Mouse (Mus musculus) cerebellum, postnatal 10 days (tissue): ENCODE results near the gene Tmeff2.

Experiments
- DNase-seq, 2 experiments: peaks; one replicate each; pipeline ENCODE4 v3.0.0; 2021; ENCODE audit warnings: mixed read lengths in 2 of 2

Tmeff2 gene

DNA sequence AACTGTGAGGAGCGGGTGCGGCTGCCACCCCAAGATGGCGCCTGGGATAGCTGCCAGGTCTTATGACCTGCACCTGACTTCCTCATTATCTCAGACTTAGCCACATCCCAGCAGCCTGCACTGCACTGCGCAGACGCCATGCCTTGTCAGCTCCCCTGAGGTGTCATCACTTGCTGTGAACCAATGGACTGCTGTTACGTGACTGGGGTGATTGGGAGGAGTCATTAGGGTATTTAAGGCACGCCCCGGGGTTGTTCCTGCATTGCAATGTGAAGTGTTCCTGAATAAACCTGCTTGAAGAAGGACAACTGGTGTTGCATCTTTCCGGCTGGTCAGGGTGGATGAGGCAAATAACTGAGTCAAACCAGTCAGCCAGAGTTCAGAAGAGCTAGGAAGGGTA, at the start of gene Tmeff2:
Tmeff2 (plus strand) TSS at position 262 of the 400 bp plus-strand sequence.
- peak in 1 of 2 experiments; percentile 2 for DNase-seq

- DNase-seq: no peak
These were observed 38.9 kb upstream of the Tmeff2 start for GRCm38 (mm10) chr1:50861515-50861914.

DNA sequence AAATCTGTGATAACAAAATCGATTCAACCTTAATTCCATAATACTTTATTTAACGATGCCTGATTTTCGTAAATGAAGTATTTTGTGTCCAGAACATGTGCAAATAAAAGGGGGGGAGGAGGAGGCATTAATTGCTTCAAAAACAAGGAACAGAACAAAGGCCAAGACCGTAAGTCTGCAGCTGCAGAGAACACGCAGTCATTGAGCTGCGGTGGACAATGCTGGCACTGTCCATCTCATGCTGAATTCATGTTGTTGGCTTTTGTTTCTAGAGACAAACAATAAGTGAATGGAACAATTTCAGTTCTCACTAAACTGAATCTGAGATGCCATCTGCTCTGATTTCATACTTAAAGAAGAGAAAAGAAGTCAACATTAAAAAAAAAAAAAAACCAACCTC, 2.8 kb upstream of the Tmeff2 start:
- DNase-seq: no peak

- peak; percentile 55 to 58 for DNase-seq
These were observed 24.4 kb downstream of the Tmeff2 start for GRCm38 (mm10) chr1:50924838-50925355.

DNA sequence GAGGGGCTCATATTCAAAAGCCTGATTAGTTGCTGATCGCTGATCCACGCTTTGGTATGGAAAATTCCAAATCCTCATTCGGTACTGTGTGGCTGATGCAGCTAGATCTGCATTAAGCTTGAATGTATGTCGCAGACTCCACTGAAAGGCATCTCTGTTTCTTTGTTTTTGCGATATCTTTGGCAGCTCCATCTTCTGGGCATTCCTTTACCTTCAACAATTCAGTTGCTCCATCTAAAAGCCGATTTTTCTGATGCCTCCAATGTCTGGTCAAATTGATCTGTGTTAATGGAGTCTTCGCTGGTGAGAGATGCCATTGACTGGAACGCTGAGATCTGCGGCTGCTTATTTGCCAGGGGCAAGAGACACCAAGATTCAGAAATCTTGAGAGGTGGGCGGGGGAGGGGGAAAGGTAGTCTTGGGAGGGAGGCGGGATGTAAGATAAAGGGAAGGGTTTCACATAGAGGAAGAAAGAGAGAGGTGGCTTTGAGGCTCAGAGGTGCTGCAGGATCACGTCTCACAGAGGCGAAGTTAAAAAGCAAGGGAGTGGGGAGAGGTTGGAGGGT, 25.0 kb downstream of the Tmeff2 start:
- peak; percentile 58 to 60 for DNase-seq

GRCm38 (mm10) chr1:50926374-50927060, 26.1 kb downstream of the Tmeff2 start:
- DNase-seq: peak in 1 of 2 experiments; percentile 48

DNA sequence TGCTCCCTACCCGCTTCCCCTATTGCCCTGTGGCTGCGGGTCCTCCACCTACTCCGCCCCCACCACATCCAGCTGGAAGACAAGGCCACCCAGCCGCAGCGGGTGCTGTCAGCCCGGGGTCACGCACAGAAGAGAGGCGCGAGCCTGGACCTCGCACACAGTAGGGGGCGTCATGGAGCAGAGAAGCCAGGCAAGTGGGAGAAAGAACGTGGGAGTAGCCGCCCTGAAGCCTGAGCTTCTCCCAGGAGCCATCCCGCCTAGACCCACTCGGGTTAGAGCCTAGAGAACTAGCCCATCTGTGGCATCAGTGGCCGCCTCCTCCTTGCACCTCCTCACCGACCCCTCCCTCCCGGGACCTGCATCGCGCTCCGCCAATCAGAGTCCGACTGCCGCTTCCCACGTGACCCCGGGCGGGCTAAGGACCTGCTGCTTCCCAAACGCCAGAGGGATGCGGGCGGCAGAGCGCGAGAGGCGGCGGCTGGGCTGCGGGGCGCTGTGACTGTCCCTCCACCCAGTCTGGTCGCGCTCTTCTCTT, 26.7 kb downstream of the Tmeff2 start:
- DNase-seq: peak; percentile 99

DNA sequence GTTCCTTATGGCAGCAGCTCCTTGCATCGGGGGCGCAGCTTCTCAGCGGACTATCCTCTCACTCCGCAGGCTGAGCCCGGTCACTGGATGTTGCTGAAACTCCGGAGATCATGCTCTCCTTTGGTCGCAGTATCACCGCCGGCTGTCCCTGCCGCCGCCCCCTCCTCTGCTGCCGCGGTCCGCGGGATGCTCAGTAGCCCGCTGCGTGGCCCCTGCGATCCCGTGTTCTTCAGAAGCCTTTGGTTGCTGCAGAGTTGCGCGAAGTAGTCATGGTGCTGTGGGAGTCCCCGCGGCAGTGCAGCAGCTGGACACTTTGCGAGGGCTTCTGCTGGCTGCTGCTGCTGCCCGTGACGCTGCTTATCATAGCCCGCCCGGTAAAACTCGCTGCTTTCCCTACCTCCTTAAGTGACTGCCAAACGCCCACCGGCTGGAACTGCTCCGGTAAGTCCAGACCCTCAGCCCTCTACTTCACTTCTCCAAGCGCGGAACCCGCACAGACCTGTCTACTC, 27.3 kb downstream of the Tmeff2 start:
- DNase-seq: peak in 1 of 2 experiments; percentile 69

- DNase-seq: peak; percentile 19 to 26
These were observed 28.3 kb downstream of the Tmeff2 start for GRCm38 (mm10) chr1:50928776-50929175.

DNA sequence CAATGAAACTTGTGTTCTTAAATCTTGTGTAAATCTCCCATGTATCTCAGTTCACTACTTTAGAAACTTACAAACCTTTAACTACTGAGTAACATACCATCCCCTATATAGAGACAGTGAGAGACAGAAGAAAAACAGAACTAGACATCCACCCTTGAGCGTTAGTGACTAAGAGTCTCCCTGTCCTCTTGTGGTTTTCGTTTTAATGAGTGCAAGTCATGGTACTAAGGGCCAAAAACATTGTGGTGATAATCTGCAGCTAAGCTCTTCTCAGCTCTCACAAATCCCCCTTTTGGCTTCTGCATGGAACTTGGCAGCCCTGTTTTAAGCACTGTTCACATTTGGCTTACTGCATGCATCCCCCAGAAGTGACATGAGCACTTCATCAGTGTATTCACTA, 34.6 kb downstream of the Tmeff2 start:
- peak; percentile 17 to 42 for DNase-seq

DNA sequence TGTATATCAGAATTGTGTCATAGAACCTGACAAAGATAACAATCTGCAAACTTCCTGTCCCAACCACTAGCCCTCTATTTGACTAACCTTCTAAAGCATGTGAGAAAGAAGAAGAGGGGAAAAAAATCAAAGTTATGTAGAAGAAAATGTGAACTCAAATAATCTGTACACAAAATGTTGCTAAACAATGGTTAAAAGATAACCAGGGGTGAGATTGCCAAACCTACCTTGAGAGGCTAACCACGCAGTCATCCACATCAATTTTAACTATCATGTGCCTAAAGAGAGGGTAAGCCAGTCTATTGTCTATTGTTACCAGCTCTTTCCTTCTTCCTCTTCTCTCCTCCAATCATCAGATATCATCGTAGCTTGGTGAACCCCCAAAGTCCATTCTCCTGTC, 35.0 kb downstream of the Tmeff2 start:
- DNase-seq: no peak

DNA sequence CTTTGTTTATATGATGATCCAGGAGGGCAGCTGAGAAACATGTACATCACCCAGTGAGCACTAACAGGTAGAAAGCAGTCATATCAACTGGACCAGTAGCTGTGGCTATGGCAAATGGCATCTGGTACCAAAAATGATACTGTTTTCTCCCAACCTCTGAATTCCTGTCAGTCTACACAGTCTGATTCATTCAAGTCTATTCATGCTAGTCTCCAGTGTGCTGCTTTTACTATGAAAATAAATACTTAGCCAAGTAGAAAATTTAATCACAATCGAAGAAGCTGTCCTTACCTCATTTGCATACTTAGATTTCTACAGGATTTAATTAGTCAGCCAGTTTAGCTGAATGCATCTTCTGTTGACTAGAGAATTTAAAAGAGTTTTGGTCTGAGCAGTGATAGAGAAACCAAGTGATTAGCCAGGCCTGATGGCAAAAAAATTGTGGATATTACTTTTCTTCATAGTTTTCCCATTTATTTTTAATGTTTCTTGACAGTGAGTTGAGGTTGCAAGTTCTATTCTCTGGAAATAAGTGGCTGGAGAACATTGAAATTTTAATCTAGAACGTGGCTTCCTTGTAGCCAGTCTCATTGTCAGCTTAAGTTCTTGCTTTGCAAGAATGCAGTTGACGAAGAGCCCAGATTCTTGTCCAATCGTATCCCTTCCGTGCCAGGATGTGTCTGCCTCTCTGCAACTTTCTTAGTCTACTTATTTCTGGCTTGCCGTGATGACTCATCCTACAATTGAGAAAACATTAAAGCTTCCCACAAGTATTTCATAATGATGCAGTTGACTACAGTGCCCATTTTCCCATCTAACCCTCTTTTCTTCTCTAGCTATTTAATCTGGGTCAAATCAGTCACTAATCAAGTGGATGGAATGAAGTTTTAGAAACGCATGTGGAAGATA, 39.9 kb downstream of the Tmeff2 start:
- no peak for DNase-seq

DNA sequence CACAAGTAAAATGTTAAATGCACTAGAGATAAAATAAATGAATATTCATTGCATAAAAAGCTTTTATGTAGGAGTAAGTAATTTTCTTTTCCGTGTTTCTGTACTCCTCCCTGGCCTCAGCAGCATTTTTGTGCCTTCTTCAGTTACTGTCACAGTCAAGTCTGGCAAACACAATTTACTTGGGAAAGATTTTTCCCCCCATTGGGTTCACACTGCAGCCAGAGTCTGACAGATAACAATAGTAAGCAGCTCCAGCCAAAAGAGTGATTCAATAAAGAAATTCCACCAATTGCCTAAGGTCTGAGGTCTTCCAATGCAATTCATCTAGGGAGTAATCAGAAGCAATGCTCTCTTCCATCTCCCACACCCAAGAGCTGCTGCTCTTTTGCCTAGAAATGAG, 48.1 kb downstream of the Tmeff2 start:
- DNase-seq: no peak

DNA sequence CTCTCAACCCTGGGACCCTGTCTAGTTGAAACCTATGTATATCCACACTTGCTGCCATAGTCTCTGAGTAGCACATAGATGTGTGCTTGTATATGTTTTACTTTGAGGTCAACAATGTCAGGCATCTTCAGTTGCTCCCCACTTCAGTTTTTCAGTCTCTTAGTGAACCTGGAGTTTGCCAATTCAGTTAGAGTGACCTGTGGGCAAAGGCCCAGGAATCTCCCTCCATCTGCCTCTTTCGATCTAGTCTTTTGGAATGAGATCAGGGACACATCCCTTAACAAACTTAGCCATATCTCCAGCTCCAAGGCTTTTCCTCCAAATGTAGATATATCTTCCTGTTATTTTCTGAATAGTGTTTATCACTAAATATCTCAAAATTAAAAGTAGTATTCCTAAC, 58.4 kb downstream of the Tmeff2 start:
- DNase-seq: peak; percentile 40 to 48

DNA sequence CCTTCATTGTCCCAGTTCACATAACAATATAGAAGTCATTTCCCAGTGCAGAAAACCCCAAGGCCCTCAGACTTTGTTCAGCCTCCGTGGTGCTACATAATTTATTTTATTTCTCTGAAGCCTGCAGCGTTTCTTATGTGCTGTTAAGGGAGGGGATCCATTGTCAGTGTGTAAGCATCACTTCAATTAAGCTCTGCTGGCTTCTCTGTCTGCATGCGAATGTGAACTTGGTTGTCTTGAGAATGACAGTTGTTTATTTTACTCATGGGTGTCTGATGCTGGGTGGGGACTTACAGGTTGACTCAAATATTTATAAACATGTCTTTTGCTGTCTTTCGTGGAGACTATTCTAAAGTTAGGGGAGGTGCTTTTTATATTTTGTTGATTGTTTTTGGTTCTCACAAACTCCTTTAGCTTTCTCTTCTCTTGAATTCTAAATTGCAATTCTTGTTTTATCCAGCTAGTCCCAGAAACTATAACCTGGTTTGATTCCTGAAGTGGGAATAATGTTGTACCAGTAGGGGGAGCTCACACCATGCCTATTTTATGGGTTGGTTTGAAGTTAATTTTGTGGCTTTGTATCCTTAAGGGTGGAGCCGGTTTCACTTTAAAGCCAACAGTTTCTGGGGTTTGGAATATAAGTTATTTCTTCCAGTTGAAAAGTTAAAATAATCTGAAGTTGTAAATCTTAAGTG, 61.7 kb downstream of the Tmeff2 start:
- peak; percentile 82 to 91 for DNase-seq

- DNase-seq: no peak
These were observed 62.2 kb downstream of the Tmeff2 start for GRCm38 (mm10) chr1:50962649-50963000.

GRCm38 (mm10) chr1:50969685-50970084, 69.2 kb downstream of the Tmeff2 start:
- no peak for DNase-seq

DNA sequence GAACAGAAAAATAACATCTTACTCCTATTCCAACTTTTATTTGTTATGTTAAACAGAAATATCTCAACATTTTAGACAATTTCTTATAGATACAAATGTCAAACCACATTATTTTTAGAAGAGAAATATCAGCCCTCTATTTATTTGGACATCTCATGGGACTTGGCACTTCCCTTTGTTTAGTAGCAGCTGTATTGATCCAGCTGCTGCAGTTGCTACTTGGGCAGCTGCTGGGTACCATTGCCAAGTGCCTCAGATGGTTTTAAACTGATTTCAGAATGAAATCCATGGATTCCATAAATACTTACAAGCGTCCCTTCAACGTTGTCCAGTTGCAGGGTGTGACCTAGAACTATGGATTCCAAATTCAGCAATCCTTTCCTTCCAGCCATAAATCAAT, 70.4 kb downstream of the Tmeff2 start:
- DNase-seq: no peak

DNA sequence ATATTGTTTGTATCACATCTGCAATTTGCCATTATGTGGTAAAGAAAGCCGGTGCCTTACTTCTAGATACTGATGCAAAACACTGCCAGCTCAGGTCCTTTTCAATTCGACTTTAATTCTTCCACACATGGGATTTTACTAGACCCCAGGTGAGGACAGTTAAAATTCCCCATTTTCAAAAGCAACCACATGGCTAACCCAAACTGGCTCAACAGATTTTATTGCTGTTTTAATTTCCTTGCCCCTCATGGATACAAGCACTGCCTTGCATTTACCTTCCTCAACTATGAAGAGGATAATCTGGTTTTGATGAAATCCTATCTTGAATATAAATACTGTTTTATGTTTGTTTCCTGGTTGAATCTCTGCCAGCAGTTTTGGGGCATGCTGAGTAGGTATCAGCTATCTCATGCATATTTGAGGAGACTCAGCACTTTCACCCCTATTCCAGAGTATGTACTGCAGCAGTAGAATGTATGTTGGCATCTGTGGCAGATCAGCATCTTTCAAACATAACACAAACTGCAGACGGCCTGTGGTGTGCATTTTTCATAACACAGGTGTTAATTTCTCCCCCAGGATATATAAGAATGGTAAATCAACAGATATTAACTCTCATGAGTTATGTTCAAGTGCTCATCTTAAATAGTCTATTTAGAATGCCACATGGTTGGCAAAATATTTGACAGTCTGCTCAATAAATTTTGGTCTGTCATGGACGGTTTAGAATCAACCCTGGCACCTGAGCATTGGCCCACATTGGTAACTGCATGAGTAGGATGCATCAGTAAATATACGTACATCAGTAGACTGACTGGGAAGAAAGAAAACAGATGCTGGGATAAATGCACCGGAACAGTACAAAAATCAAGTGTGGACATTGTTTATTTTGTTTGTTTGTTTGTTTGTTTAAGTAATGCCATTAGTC, 72.3 kb downstream of the Tmeff2 start:
- no peak for DNase-seq

DNA sequence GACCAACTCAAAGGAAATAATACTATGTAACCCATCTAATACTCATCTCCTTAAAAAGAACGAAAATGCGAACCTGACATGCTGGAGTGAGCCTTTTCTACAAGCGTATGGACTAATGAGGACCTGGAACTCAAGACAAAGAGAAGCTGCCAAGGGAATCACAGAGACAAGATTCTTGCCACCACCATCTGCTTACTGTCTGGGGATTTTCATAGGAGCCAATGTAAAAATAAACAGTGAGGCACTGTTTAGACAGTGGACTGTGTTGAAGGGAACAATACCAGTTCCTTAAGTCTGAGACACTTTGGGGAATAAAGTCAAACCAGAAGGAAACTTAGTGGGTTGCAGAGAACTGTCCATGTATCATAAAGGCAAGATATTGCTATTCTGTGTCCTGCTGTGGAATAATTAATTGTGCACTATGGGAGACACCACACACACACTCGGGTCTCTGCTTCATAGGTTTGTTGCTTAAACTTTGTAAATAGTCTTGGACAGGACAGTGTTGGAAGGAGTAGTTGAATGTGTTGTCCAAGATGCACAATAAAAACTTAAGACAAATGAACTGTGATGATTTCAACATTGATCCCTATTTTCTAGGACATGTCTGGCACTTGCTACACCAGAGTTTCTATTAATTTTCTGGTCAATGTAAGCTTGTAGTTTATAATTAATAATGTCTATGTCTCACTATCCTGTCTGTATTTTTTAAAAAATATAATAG, 79.1 kb downstream of the Tmeff2 start:
- peak; percentile 59 to 68 for DNase-seq
